Mouse (Mus musculus): ENCODE measurements at regions not wholly inside any gene's neighbourhood (a gene's known extent, or its start where the extent isn't known, plus 50 kb on each side); places are given as distances from the start of the nearest gene placed in this dataset.

DNA sequence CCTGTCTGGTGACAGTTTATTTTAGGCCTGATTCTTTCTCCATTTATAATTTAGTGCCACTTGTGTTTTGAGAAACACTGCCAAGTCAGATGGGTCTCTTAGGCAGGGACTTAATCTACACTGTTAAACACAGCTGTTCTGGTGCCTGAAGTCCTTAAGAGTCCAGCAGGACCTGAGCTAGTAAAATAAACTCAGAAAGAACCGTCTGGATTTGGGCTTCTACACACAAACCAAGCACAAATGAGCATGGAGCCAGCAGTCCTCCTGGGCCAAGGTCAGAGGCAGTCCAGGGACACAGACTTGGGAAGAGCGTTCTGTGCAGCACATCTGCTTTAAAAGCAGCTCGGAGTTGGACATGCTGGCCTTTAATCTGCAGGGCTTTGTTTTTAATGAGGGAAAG is 87.6 kb upstream of the Ccdc122 start:
- Histone ChIP-seq H3K27me3 (ENCODE audit: control insufficient read depth, insufficient read depth, low read length) (no peaks in the 10 kb centered on the region), H3K4me3 (ENCODE audit: low read depth, low read length) (no peak overlapping the region), H3K36me3 (ENCODE audit: control insufficient read depth, insufficient read depth, low read length) (no peaks in the 10 kb centered on the region), H3K9ac (ENCODE audit: low read length) (no peak overlapping the region), H3K9me3 (ENCODE audit: control insufficient read depth, low read length) (no peaks in the 10 kb centered on the region), H3K4me2 (replicated peaks; ENCODE audit: low read depth) (no peak overlapping the region), H3K4me1 (replicated peaks; ENCODE audit: control insufficient read depth, insufficient read depth) (peaks cover 4% of the 10 kb centered on the region; the same call in 1 of the 2 replicates), H3K27ac (replicated peaks) (peak overlapping the region; percentile 61; the same call in 1 of the 2 replicates)
- peak; percentile 17 for DNase-seq (ENCODE audit: low spot score)
- WGBS, result 30% methylated on average over 3 of the region's 3 CpGs
- TF ChIP-seq EP300 (optimal IDR thresholded peaks at IDR 0.05) (no peak), CTCF (IDR thresholded peaks at IDR 0.05; ENCODE audit: low read depth) (no peak)
- ATAC-seq (ENCODE audit: low FRiP score, low TSS enrichment), result no peak; the same call in 1 of the 2 replicates

DNA sequence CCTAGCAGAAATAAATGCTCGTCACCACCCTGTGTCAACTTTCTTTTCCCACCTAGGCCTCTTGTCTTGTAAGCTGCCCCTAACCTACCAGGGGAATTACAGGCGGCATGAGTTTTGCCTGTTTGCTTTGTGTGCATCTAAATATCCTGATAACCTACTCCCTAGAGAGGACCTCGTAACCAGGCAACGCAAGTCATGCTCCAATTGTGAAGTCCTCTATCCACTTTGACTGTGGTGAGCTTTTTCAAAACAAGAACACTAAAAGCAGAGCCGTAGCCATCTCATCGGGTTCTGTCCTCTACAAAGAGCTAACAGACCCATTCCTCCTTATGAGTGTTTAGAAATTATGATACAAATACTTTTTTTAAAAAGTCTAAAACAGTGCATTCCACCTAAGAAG is 88.1 kb upstream of the Ccdc122 start:
- H3K4me1 ChIP-seq (replicated peaks; ENCODE audit: control insufficient read depth, insufficient read depth), result peaks cover 4% of the 10 kb centered on the region; the same call in 1 of the 2 replicates
- no peak overlapping the region for H3K4me3 ChIP-seq (ENCODE audit: low read depth, low read length)
- peak overlapping the region; percentile 35; the same call in 1 of the 2 replicates for H3K27ac ChIP-seq (replicated peaks)
- no peaks in the 10 kb centered on the region for H3K9me3 ChIP-seq (ENCODE audit: control insufficient read depth, low read length)
- no peak overlapping the region for H3K9ac ChIP-seq (ENCODE audit: low read length)
- no peaks in the 10 kb centered on the region for H3K36me3 ChIP-seq (ENCODE audit: control insufficient read depth, insufficient read depth, low read length)
- WGBS, result 47% methylated on average over 6 of the region's 6 CpGs
- ATAC-seq (ENCODE audit: low FRiP score, low TSS enrichment) (no peak), DNase-seq (ENCODE audit: low spot score) (no peak)
- TF ChIP-seq EP300 (optimal IDR thresholded peaks at IDR 0.05), result no peak
- no peak for TF ChIP-seq CTCF (IDR thresholded peaks at IDR 0.05; ENCODE audit: low read depth)
- H3K4me2 ChIP-seq (replicated peaks; ENCODE audit: low read depth), result no peak overlapping the region
- no peaks in the 10 kb centered on the region for H3K27me3 ChIP-seq (ENCODE audit: control insufficient read depth, insufficient read depth, low read length)

DNA sequence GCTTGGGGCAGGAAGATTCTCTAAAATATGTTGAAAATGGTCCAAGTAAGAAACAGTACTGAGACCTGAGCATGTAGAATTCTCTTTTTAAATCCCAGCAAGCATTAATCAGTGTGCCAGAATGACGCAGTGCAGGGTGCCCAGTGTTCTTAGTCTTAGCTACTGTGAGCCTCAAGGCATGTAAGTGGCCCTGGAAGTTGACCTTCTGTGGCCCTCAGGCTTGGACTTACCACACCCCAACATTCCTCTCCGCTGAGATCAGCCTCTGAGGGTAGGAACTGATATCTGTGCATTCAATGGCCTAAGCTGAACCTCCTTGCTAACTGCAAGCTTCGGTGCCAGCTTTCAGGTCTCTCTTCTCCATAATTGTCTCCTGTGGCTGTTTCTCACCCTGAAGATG is 89.4 kb upstream of the Ccdc122 start:
- Histone ChIP-seq H3K27me3 (ENCODE audit: control insufficient read depth, insufficient read depth, low read length) (no peaks in the 10 kb centered on the region), H3K4me2 (replicated peaks; ENCODE audit: low read depth) (no peak overlapping the region), H3K9me3 (ENCODE audit: control insufficient read depth, low read length) (no peaks in the 10 kb centered on the region), H3K9ac (ENCODE audit: low read length) (no peak overlapping the region), H3K4me1 (replicated peaks; ENCODE audit: control insufficient read depth, insufficient read depth) (peaks cover 4% of the 10 kb centered on the region; the same call in 1 of the 2 replicates), H3K36me3 (ENCODE audit: control insufficient read depth, insufficient read depth, low read length) (no peaks in the 10 kb centered on the region), H3K4me3 (ENCODE audit: low read depth, low read length) (no peak overlapping the region), H3K27ac (replicated peaks) (no peak overlapping the region)
- 43% methylated on average over 3 of the region's 3 CpGs for WGBS
- ATAC-seq (ENCODE audit: low FRiP score, low TSS enrichment), result peak; percentile 91
- DNase-seq (ENCODE audit: low spot score), result peak; percentile 66
- no peak for TF ChIP-seq EP300 (optimal IDR thresholded peaks at IDR 0.05)
- TF ChIP-seq CTCF (IDR thresholded peaks at IDR 0.05; ENCODE audit: low read depth), result no peak

DNA sequence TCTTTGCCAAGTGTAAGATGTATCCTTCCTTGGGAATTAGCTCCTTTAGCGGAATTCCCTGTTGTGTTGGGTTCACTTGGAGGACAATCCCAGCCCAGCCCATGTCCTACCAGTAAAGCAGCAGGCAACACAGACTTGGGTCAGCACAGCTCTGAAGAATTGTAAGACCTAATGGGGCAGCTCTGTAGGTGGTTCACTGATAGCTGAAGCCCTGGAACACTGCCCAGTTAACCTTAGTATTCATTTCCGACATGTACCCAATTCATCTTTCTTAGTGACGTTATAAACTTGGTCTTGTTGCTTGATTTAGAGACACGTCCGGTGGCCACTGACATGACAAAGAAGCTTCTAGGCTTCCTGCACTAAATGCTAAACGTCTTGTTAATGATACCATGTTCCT is 90.9 kb upstream of the Ccdc122 start:
- no peaks in the 10 kb centered on the region for H3K9me3 ChIP-seq (ENCODE audit: control insufficient read depth, low read length)
- H3K27me3 ChIP-seq (ENCODE audit: control insufficient read depth, insufficient read depth, low read length), result no peaks in the 10 kb centered on the region
- no peaks in the 10 kb centered on the region for H3K36me3 ChIP-seq (ENCODE audit: control insufficient read depth, insufficient read depth, low read length)
- DNase-seq (ENCODE audit: low spot score), result no peak
- no peak overlapping the region for H3K4me2 ChIP-seq (replicated peaks; ENCODE audit: low read depth)
- no peak for ATAC-seq (ENCODE audit: low FRiP score, low TSS enrichment)
- 49% methylated on average over 6 of the region's 6 CpGs for WGBS
- TF ChIP-seq EP300 (optimal IDR thresholded peaks at IDR 0.05) (no peak), CTCF (IDR thresholded peaks at IDR 0.05; ENCODE audit: low read depth) (no peak)
- no peak overlapping the region for H3K9ac ChIP-seq (ENCODE audit: low read length)
- H3K4me3 ChIP-seq (ENCODE audit: low read depth, low read length), result no peak overlapping the region
- H3K4me1 ChIP-seq (replicated peaks; ENCODE audit: control insufficient read depth, insufficient read depth), result peaks cover 4% of the 10 kb centered on the region; the same call in 1 of the 2 replicates
- H3K27ac ChIP-seq (replicated peaks), result no peak overlapping the region

DNA sequence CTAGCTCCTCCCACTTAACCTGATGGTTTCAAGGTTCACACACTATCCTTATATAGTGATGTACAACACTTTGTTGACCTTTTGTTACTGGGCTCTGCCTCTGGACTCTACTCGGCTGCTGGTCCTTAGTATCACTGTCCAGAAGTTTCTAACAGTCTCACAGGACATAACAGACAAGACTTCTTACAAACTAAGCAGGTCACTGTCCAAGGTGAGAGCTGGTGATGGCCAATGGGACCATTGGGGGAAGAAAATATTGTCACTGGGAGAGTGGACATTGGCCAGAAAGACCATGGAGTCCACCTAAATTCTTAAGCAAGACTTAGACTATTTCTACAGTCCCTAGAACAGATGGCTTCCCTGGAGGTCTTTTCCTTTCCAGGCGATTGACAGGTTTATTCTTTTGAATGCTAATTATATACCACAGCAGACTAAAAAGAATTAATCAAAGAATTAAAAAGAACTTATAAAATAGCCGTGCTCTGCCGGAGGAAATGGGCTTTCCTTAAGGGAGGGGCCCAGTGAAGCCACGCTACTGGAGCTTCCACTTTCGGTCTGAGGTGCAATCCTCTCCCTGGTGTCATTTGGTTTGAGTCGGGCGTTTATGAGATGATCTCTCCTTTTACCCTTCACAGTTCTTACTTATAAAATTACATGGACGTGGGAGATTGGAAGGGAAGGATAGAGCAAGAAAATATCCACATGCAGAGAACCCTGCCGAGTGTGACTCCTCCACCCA is 94.9 kb upstream of the Ccdc122 start:
- Histone ChIP-seq H3K4me3 (ENCODE audit: low read depth, low read length) (no peak overlapping the region), H3K36me3 (ENCODE audit: control insufficient read depth, insufficient read depth, low read length) (no peaks in the 10 kb centered on the region), H3K27me3 (ENCODE audit: control insufficient read depth, insufficient read depth, low read length) (no peaks in the 10 kb centered on the region), H3K4me2 (replicated peaks; ENCODE audit: low read depth) (no peak overlapping the region), H3K4me1 (replicated peaks; ENCODE audit: control insufficient read depth, insufficient read depth) (no peaks in the 10 kb centered on the region), H3K9ac (ENCODE audit: low read length) (no peak overlapping the region), H3K9me3 (ENCODE audit: control insufficient read depth, low read length) (no peaks in the 10 kb centered on the region), H3K27ac (replicated peaks) (no peak overlapping the region)
- no peak for TF ChIP-seq EP300 (optimal IDR thresholded peaks at IDR 0.05)
- DNase-seq (ENCODE audit: low spot score) (no peak), ATAC-seq (ENCODE audit: low FRiP score, low TSS enrichment) (no peak)
- WGBS, result 77% methylated on average over 10 of the region's 10 CpGs

DNA sequence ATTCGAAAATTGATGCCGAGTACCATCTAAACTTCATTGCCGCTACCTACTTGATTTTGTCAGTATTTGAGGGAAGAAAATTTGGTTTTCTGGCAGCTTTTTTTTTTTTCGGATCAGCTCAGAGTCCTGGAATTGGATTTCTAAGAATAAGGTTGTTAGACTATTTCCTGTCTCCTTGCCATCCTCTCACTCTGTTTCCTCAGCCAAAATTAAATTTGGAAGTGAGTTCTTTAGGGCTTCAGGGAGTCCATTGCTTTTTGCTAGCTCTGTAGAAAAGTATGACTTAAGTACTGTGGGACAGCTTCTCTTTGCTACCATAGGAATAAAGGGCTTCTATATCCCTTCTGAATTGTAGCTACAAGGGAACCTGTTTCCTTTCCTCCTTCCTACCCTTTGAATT is 96.1 kb upstream of the Ccdc122 start:
- Histone ChIP-seq H3K36me3 (ENCODE audit: control insufficient read depth, insufficient read depth, low read length) (no peaks in the 10 kb centered on the region), H3K27me3 (ENCODE audit: control insufficient read depth, insufficient read depth, low read length) (no peaks in the 10 kb centered on the region), H3K4me2 (replicated peaks; ENCODE audit: low read depth) (no peak overlapping the region), H3K4me3 (ENCODE audit: low read depth, low read length) (no peak overlapping the region), H3K4me1 (replicated peaks; ENCODE audit: control insufficient read depth, insufficient read depth) (no peaks in the 10 kb centered on the region), H3K27ac (replicated peaks) (no peak overlapping the region), H3K9me3 (ENCODE audit: control insufficient read depth, low read length) (no peaks in the 10 kb centered on the region), H3K9ac (ENCODE audit: low read length) (no peak overlapping the region)
- ATAC-seq (ENCODE audit: low FRiP score, low TSS enrichment), result no peak
- DNase-seq (ENCODE audit: low spot score), result no peak
- TF ChIP-seq CTCF (IDR thresholded peaks at IDR 0.05; ENCODE audit: low read depth), result no peak
- no peak for TF ChIP-seq EP300 (optimal IDR thresholded peaks at IDR 0.05)
- 90% methylated on average over 4 of the region's 4 CpGs for WGBS

All from stomach, postnatal 0 days (tissue).